Mouse (Mus musculus): ENCODE results near the gene Egln3.

GRCm38 (mm10) chr12:54232996-54233603 is 29.4 kb upstream of the Egln3 start:
- TF ChIP-seq CTCF (conservative IDR thresholded peaks at IDR 0.05 in 1 of 2, IDR thresholded peaks at IDR 0.05 in 1 of 2; ENCODE audit: low read depth in 2 of 2, low read length in 2 of 2) (no peak), EP300 (IDR thresholded peaks at IDR 0.05; ENCODE audit: low read length) (no peak), ELF1 (IDR thresholded peaks at IDR 0.05; ENCODE audit: low read depth, low read length) (no peak), NELFE (IDR thresholded peaks at IDR 0.05; ENCODE audit: low read depth, low read length) (no peak), MXI1 (IDR thresholded peaks at IDR 0.05; ENCODE audit: low read depth, low read length) (no peak), MAZ (IDR thresholded peaks at IDR 0.05; ENCODE audit: low read depth, low read length) (no peak), TCF12 (IDR thresholded peaks at IDR 0.05; ENCODE audit: low read depth, low read length) (no peak), MAX (IDR thresholded peaks at IDR 0.05; ENCODE audit: low read length) (no peak)
